Mouse (Mus musculus) lung, embryonic 15.5 days (tissue): ENCODE measurements around the gene Mrrf. TPM values are rescaled to one million over a fixed set of nuclear protein-coding genes. Genes with fewer than 3 reads are reported as not detected.

ENCODE experiments used
- ATAC-seq: fragments of 200-750 bp; cut with Nextera tagmentation; 2 replicates; pipeline ENCODE4 v1.8.0; 2017; ENCODE audit warnings: moderate number of reproducible peaks, borderline replicate concordance; ENCODE audit not compliant: low FRiP score, low TSS enrichment; ENCODE audit errors: extremely low read depth
- H3K27ac ChIP-seq: fragments of 300-500 bp; sonication (generic); 2 replicates; pipeline ENCODE4 v1.5.1; 2015; ENCODE audit warnings: moderate library complexity, mild to moderate bottlenecking, inconsistent platforms
- H3K27me3 ChIP-seq: fragments of 300-500 bp; sonication (generic); 2 replicates; pipeline ENCODE4 v1.6.1; 2015; ENCODE audit warnings: inconsistent platforms
- H3K36me3 ChIP-seq: fragments of 300-500 bp; sonication (generic); 2 replicates; pipeline ENCODE4 v1.6.1; 2015; ENCODE audit warnings: inconsistent platforms
- H3K4me1 ChIP-seq: fragments of 300-500 bp; sonication (generic); 2 replicates; pipeline ENCODE4 v1.6.1; 2015; ENCODE audit warnings: inconsistent platforms
- H3K4me2 ChIP-seq: fragments of 300-500 bp; sonication (generic); 2 replicates; pipeline ENCODE4 v1.6.1; 2015; ENCODE audit warnings: inconsistent platforms, mild to moderate bottlenecking, moderate library complexity
- H3K4me3 ChIP-seq: fragments of 300-500 bp; sonication (generic); 2 replicates; pipeline ENCODE4 v1.5.1; 2015; ENCODE audit warnings: mild to moderate bottlenecking, inconsistent platforms
- H3K9ac ChIP-seq: fragments of 300-500 bp; sonication (generic); 2 replicates; pipeline ENCODE4 v1.6.1; 2015; ENCODE audit warnings: inconsistent platforms
- H3K9me3 ChIP-seq: fragments of 300-500 bp; sonication (generic); 2 replicates; pipeline ENCODE4 v1.6.1; 2016; ENCODE audit warnings: inconsistent platforms
- WGBS: fragments of 180-500 bp; shearing (Covaris S2); methylation state at CpG from one replicate; pipeline ENCODE4 v1.1.7; 2015; 5-methylcytosine and 5-hydroxymethylcytosine counted together
- polyA plus RNA-seq: library from polyadenylated mRNA; unstranded; fragments of >200 nt; fragmentation: Nextera tagmentation; extraction: Ambion mirVana; gene quantifications from 2 replicates; pipeline ENCODE4 v1.2.1, GENCODE M21; 2015

The Mrrf gene
- polyA plus RNA-seq, result 31.1 and 32.4 TPM in 2 replicates

- Histone ChIP-seq H3K4me3 (peak within 1 kb of the TSS; percentile 86), H3K27me3 (no peaks in the 10 kb centered on the region), H3K9ac (peak within 1 kb of the TSS; percentile 76), H3K27ac (peak within 1 kb of the TSS; percentile 96), H3K4me2 (peak within 1 kb of the TSS; percentile 69), H3K36me3 (peaks cover 29% of the 10 kb centered on the region), H3K4me1 (peaks cover 23% of the 10 kb centered on the region), H3K9me3 (no peaks in the 10 kb centered on the region)
- ATAC-seq, result peak; percentile 98
- WGBS, result under 1% methylated on average over 50 of the region's 50 CpGs
These were observed at the start of gene Mrrf, which contains the start of gene Rbm18 for GRCm38 (mm10) chr2:36136300-36136941. TSS of gene Mrrf (plus strand) at chr2:36136389. TSS of gene Rbm18 (minus strand) at chr2:36136773.

- no peak overlapping the region for H3K9ac ChIP-seq
- peaks cover 62% of the 10 kb centered on the region for H3K27me3 ChIP-seq
- no peak overlapping the region for H3K4me2 ChIP-seq
- no peaks in the 10 kb centered on the region for H3K9me3 ChIP-seq
- H3K4me1 ChIP-seq, result peaks cover 20% of the 10 kb centered on the region
- no peak overlapping the region for H3K27ac ChIP-seq
- H3K36me3 ChIP-seq, result no peaks in the 10 kb centered on the region
- WGBS, result 66% methylated on average over 3 of the region's 3 CpGs
- H3K4me3 ChIP-seq, result no peak overlapping the region
- ATAC-seq, result no peak
These were observed 47.0 kb upstream of the Mrrf start for GRCm38 (mm10) chr2:36089190-36089589.

- Histone ChIP-seq H3K4me1 (peaks cover 20% of the 10 kb centered on the region), H3K27ac (no peak overlapping the region), H3K4me3 (peak overlapping the region; percentile 43), H3K36me3 (no peaks in the 10 kb centered on the region), H3K9ac (no peak overlapping the region), H3K9me3 (no peaks in the 10 kb centered on the region), H3K27me3 (peaks cover 81% of the 10 kb centered on the region), H3K4me2 (peak overlapping the region; percentile 85)
- peak; percentile 75 for ATAC-seq
- WGBS, result 7% methylated on average over 70 of the region's 70 CpGs
These were observed 45.1 kb upstream of the Mrrf start for GRCm38 (mm10) chr2:36090853-36091741.

- Histone ChIP-seq H3K4me1 (peaks cover 20% of the 10 kb centered on the region), H3K27ac (no peak overlapping the region), H3K9me3 (no peaks in the 10 kb centered on the region), H3K4me2 (peak overlapping the region; percentile 2; the same call in 1 of the 2 replicates), H3K27me3 (peaks cover 97% of the 10 kb centered on the region), H3K9ac (no peak overlapping the region), H3K36me3 (no peaks in the 10 kb centered on the region), H3K4me3 (no peak overlapping the region)
- 15% methylated on average over 4 of the region's 4 CpGs for WGBS
- no peak for ATAC-seq
These were observed 43.4 kb upstream of the Mrrf start for GRCm38 (mm10) chr2:36092748-36093147.

GRCm38 (mm10) chr2:36093301-36093700 lies 42.9 kb upstream of the Mrrf start:
- no peak overlapping the region for H3K4me2 ChIP-seq
- no peaks in the 10 kb centered on the region for H3K9me3 ChIP-seq
- H3K4me1 ChIP-seq, result peaks cover 20% of the 10 kb centered on the region
- peaks cover 99% of the 10 kb centered on the region for H3K27me3 ChIP-seq
- no peak overlapping the region for H3K27ac ChIP-seq
- ATAC-seq, result no peak
- H3K4me3 ChIP-seq, result no peak overlapping the region
- H3K36me3 ChIP-seq, result no peaks in the 10 kb centered on the region
- H3K9ac ChIP-seq, result no peak overlapping the region
- 26% methylated on average over 7 of the region's 7 CpGs for WGBS

GRCm38 (mm10) chr2:36093914-36094475 lies 42.2 kb upstream of the Mrrf start:
- Histone ChIP-seq H3K4me3 (no peak overlapping the region), H3K27me3 (peaks cover 100% of the 10 kb centered on the region), H3K9me3 (no peaks in the 10 kb centered on the region), H3K27ac (no peak overlapping the region), H3K4me1 (peaks cover 20% of the 10 kb centered on the region), H3K9ac (no peak overlapping the region), H3K4me2 (0 out of 2 replicates have a peak overlapping the region, but pooled peaks have one; percentile 1), H3K36me3 (no peaks in the 10 kb centered on the region)
- 10% methylated on average over 31 of the region's 31 CpGs for WGBS
- ATAC-seq, result no peak

GRCm38 (mm10) chr2:36097129-36097815 lies 38.9 kb upstream of the Mrrf start:
- no peak overlapping the region for H3K4me2 ChIP-seq
- H3K9ac ChIP-seq, result no peak overlapping the region
- ATAC-seq, result no peak
- H3K27me3 ChIP-seq, result peaks cover 100% of the 10 kb centered on the region
- H3K36me3 ChIP-seq, result no peaks in the 10 kb centered on the region
- 11% methylated on average over 18 of the region's 18 CpGs for WGBS
- H3K9me3 ChIP-seq, result no peaks in the 10 kb centered on the region
- no peak overlapping the region for H3K27ac ChIP-seq
- no peak overlapping the region for H3K4me3 ChIP-seq
- peaks cover 7% of the 10 kb centered on the region for H3K4me1 ChIP-seq

- Histone ChIP-seq H3K27ac (no peak overlapping the region), H3K36me3 (no peaks in the 10 kb centered on the region), H3K27me3 (peaks cover 100% of the 10 kb centered on the region), H3K4me3 (no peak overlapping the region), H3K9me3 (no peaks in the 10 kb centered on the region), H3K9ac (no peak overlapping the region), H3K4me1 (peaks cover 13% of the 10 kb centered on the region), H3K4me2 (no peak overlapping the region)
- ATAC-seq, result no peak
- WGBS, result 12% methylated on average over 5 of the region's 5 CpGs
These were observed 38.2 kb upstream of the Mrrf start for GRCm38 (mm10) chr2:36098021-36098420.

- Histone ChIP-seq H3K27ac (no peak overlapping the region), H3K4me1 (peaks cover 24% of the 10 kb centered on the region), H3K9me3 (no peaks in the 10 kb centered on the region), H3K4me3 (no peak overlapping the region), H3K27me3 (peaks cover 100% of the 10 kb centered on the region), H3K9ac (no peak overlapping the region), H3K4me2 (no peak overlapping the region), H3K36me3 (no peaks in the 10 kb centered on the region)
- WGBS, result 12% methylated on average over 6 of the region's 6 CpGs
- ATAC-seq, result no peak
These were observed 36.5 kb upstream of the Mrrf start for GRCm38 (mm10) chr2:36099739-36100138.

GRCm38 (mm10) chr2:36101866-36102558 lies 34.2 kb upstream of the Mrrf start:
- no peak overlapping the region for H3K27ac ChIP-seq
- 5% methylated on average over 28 of the region's 28 CpGs for WGBS
- no peak for ATAC-seq
- peak overlapping the region; percentile 84 for H3K4me2 ChIP-seq
- H3K36me3 ChIP-seq, result no peaks in the 10 kb centered on the region
- peak overlapping the region; percentile 48 for H3K4me3 ChIP-seq
- H3K9ac ChIP-seq, result no peak overlapping the region
- peaks cover 100% of the 10 kb centered on the region for H3K27me3 ChIP-seq
- peaks cover 37% of the 10 kb centered on the region for H3K4me1 ChIP-seq
- no peaks in the 10 kb centered on the region for H3K9me3 ChIP-seq

- Histone ChIP-seq H3K4me1 (peaks cover 37% of the 10 kb centered on the region), H3K27ac (no peak overlapping the region), H3K9me3 (no peaks in the 10 kb centered on the region), H3K4me2 (peak overlapping the region; percentile 84), H3K27me3 (peaks cover 99% of the 10 kb centered on the region), H3K4me3 (peak overlapping the region; percentile 48), H3K9ac (no peak overlapping the region), H3K36me3 (no peaks in the 10 kb centered on the region)
- 2% methylated on average over 21 of the region's 21 CpGs for WGBS
- ATAC-seq, result peak; percentile 51; the same call in 1 of the 2 replicates
These were observed 33.6 kb upstream of the Mrrf start for GRCm38 (mm10) chr2:36102559-36102946.
